In genomic region chr7:70357516-70358019, GRCm38 (mm10) we compare ENCODE assay signal across 8 mouse cellular contexts. TPM values are rescaled to one million over a fixed set of nuclear protein-coding genes. Genes with fewer than 3 reads are reported as not detected.
DNase-seq lines count a peak whose midpoint lies in the region; ATAC-seq and TF ChIP-seq lines count a peak whose summit lies in the region.

No protein-coding gene starts in this region.

- no peak for TF ChIP-seq POLR2A in kidney, adult 2 months (IDR thresholded peaks at IDR 0.05; ENCODE audit: low read depth, low read length)

- peaks cover 10% of the 10 kb centered on the region; the same call in 1 of the 2 replicates for H3K4me1 ChIP-seq in kidney, adult 2 months (ENCODE audit: control insufficient read depth, insufficient read depth, low read length)
- peaks cover 20% of the 10 kb centered on the region for H3K4me1 ChIP-seq in brown adipose tissue, adult 24 weeks (ENCODE audit: control insufficient read depth, insufficient read depth, insufficient read length, low read length)
- H3K4me1 ChIP-seq in hindbrain, embryonic 10.5 days (replicated peaks), result peaks cover 58% of the 10 kb centered on the region
- H3K4me1 ChIP-seq in midbrain, embryonic 12.5 days, result peaks cover 5% of the 10 kb centered on the region; the same call in 1 of the 2 replicates

- TF ChIP-seq CTCF in kidney, adult 2 months (conservative IDR thresholded peaks at IDR 0.05; ENCODE audit: insufficient read depth, insufficient read length, low read depth, low read length), result no peak

- H3K9me3 ChIP-seq in hindbrain, embryonic 10.5 days, result no peaks in the 10 kb centered on the region
- no peaks in the 10 kb centered on the region for H3K9me3 ChIP-seq in midbrain, embryonic 12.5 days

- peak overlapping the region; percentile 97 for H3K4me3 ChIP-seq in kidney, adult 2 months (ENCODE audit: insufficient read depth, low read depth, low read length)
- H3K4me3 ChIP-seq in brown adipose tissue, adult 24 weeks (ENCODE audit: insufficient read depth, low read depth, low read length), result peak overlapping the region; percentile 92
- H3K4me3 ChIP-seq in hindbrain, embryonic 10.5 days, result peak overlapping the region; percentile 93
- peak overlapping the region; percentile 85 for H3K4me3 ChIP-seq in midbrain, embryonic 12.5 days

- H3K9ac ChIP-seq in midbrain, embryonic 12.5 days (replicated peaks), result peak overlapping the region; percentile 99

- peaks cover 19% of the 10 kb centered on the region for H3K36me3 ChIP-seq in kidney, adult 2 months (ENCODE audit: control insufficient read depth, insufficient read depth, low read length)
- H3K36me3 ChIP-seq in hindbrain, embryonic 10.5 days, result peaks cover 60% of the 10 kb centered on the region
- peaks cover 11% of the 10 kb centered on the region; the same call in 1 of the 2 replicates for H3K36me3 ChIP-seq in midbrain, embryonic 12.5 days

- peak overlapping the region; percentile 66 for H3K4me2 ChIP-seq in midbrain, embryonic 12.5 days (replicated peaks)

- H3K27ac ChIP-seq in kidney, adult 2 months (ENCODE audit: insufficient read depth, low read depth, low read length), result peak overlapping the region; percentile 94
- no peak overlapping the region; the same call in 1 of the 2 replicates for H3K27ac ChIP-seq in brown adipose tissue, adult 24 weeks (replicated peaks; ENCODE audit: low read depth, low read length)
- peak overlapping the region; percentile 99 for H3K27ac ChIP-seq in hindbrain, embryonic 10.5 days
- H3K27ac ChIP-seq in midbrain, embryonic 12.5 days (replicated peaks), result peak overlapping the region; percentile 99

- H3K27me3 ChIP-seq in kidney, adult 2 months (replicated peaks; ENCODE audit: control insufficient read depth, insufficient read depth, low read length), result no peaks in the 10 kb centered on the region
- H3K27me3 ChIP-seq in hindbrain, embryonic 10.5 days (ENCODE audit: insufficient read depth, poor library complexity, severe bottlenecking), result peaks cover 35% of the 10 kb centered on the region
- H3K27me3 ChIP-seq in midbrain, embryonic 12.5 days, result peaks cover 57% of the 10 kb centered on the region

- ATAC-seq in midbrain, embryonic 12.5 days (ENCODE audit: low FRiP score, low read depth), result no peak
- ATAC-seq in activated CD4-positive, CD25-positive, alpha-beta regulatory T cell, adult 4 months, result no peak

- peak; percentile 40 for DNase-seq in kidney, adult 2 months
- DNase-seq in kidney, postnatal 14 days, result no peak
- DNase-seq in hindbrain, embryonic 10.5 days (ENCODE audit: low spot score), result peak; percentile 27
- DNase-seq in urinary bladder, postnatal 25 days (ENCODE audit: low spot score), result no peak
- no peak for DNase-seq in adrenal gland, postnatal 4 days (ENCODE audit: low spot score in 2 of 2)

- 9% methylated on average over 17 of the region's 17 CpGs for WGBS in kidney, adult 2 months
- 2% methylated on average over 17 of the region's 17 CpGs for WGBS in hindbrain, embryonic 10.5 days
- WGBS in midbrain, embryonic 12.5 days, result 4% methylated on average over 17 of the region's 17 CpGs

RNA-seq across cellular contexts. Expression of gene Nr2f2, which starts 9.0 kb away (rescaled TPM):
- 193 and 288 TPM in 2 replicates for polyA plus RNA-seq in kidney, adult 2 months (2012; rRNA removed)
- polyA plus RNA-seq in brown adipose tissue, adult 24 weeks (2012; ENCODE audit: insufficient read depth, insufficient read length, missing spikeins), result 10.5 and 14.5 TPM in 2 replicates
- polyA plus RNA-seq in hindbrain, embryonic 10.5 days (2016; fragmentation: Nextera tagmentation; extraction: Ambion mirVana), result 83.4 and 86.4 TPM in 2 replicates
- 105 and 143 TPM in 2 replicates for polyA plus RNA-seq in midbrain, embryonic 12.5 days (2016; fragmentation: Nextera tagmentation; extraction: Ambion mirVana)
- not detected for polyA plus RNA-seq in activated CD4-positive, CD25-positive, alpha-beta regulatory T cell, adult 4 months (2017; shearing (Covaris generic))
- 100 to 1,000 TPM; 143 to 160 TPM for total RNA-seq in adrenal gland, postnatal 4 days (2021)

Comparison
In these comparisons a context has a peak if more than half of its experiments do, and no peak if none do; other contexts are left out.
1. DNase-seq: peak in kidney, adult 2 months (single experiment) and hindbrain, embryonic 10.5 days (single experiment); none in kidney, postnatal 14 days (single experiment), urinary bladder, postnatal 25 days (single experiment) and adrenal gland, postnatal 4 days (0 of 2).
2. RNA of gene Nr2f2, which starts 9.0 kb away (polyA plus RNA-seq): 193 to 288 TPM in kidney, adult 2 months, 105 to 143 TPM in midbrain, embryonic 12.5 days, 83.4 to 86.4 TPM in hindbrain, embryonic 10.5 days and 10.5 to 14.5 TPM in brown adipose tissue, adult 24 weeks; not detected in activated CD4-positive, CD25-positive, alpha-beta regulatory T cell, adult 4 months; every median in the first group is over 10 times any median in the second.
3. Peak in every context shown above with its lines, with median percentiles within 50 percentile points of each other: H3K4me3 ChIP-seq.